11 mouse cellular contexts compared by ENCODE assay signal in genomic region chr7:115371143-115371542, GRCm38 (mm10).
A peak's percentile ranks its signal among the peaks of the same experiment; 100 is the strongest.
DNase-seq lines count a peak whose midpoint lies in the region; ATAC-seq and TF ChIP-seq lines count a peak whose summit lies in the region.
"Had no signal": no experiment of that assay in that cellular context is flagged by ENCODE, and none has a peak within 500 bp of the region (broad histone marks: within the 10 kb centered on the region; RNA-seq: fewer than 3 reads in every experiment).

No protein-coding gene starts in this region.

- peak; percentile 39 for DNase-seq in left cerebral cortex, postnatal 4 days
- no peak for DNase-seq in left cerebral cortex, adult 11 months (ENCODE audit: low spot score)
- peak; percentile 76 for DNase-seq in forebrain, embryonic 14.5 days (ENCODE audit: low spot score)
- DNase-seq in hindbrain, postnatal 0 days (ENCODE audit: low spot score), result peak; percentile 74
- no peak for DNase-seq in adrenal gland, postnatal 10 days
- DNase-seq: adrenal gland, postnatal 36 days; right cerebral cortex, postnatal 14 days; thymus, postnatal 4 days had no signal

- 0 out of 2 replicates have a peak overlapping the region, but pooled peaks have one; percentile 1 for H3K27ac ChIP-seq in forebrain, embryonic 14.5 days (ENCODE audit: low read depth, low read length)
- H3K27ac ChIP-seq in hindbrain, postnatal 0 days, result peak overlapping the region; percentile 59; the same call in 1 of the 2 replicates
- H3K27ac ChIP-seq in neural tube, embryonic 14.5 days (ENCODE audit: low read depth, low read length), result 0 out of 2 replicates have a peak overlapping the region, but pooled peaks have one; percentile 22
- no peak overlapping the region for H3K27ac ChIP-seq in kidney, embryonic 14.5 days (ENCODE audit: low read depth, low read length)

- no peaks in the 10 kb centered on the region for H3K27me3 ChIP-seq in forebrain, embryonic 14.5 days (replicated peaks; ENCODE audit: control insufficient read depth, insufficient read depth, low read length)
- H3K27me3 ChIP-seq in hindbrain, postnatal 0 days (ENCODE audit: insufficient read depth, low read length), result no peaks in the 10 kb centered on the region
- H3K27me3 ChIP-seq in neural tube, embryonic 14.5 days (ENCODE audit: control insufficient read depth, insufficient read depth, low read length), result no peaks in the 10 kb centered on the region
- H3K27me3 ChIP-seq in kidney, embryonic 14.5 days (ENCODE audit: control insufficient read depth, insufficient read depth, low read length), result no peaks in the 10 kb centered on the region; the same call in 1 of the 2 replicates

- no peak overlapping the region for H3K4me2 ChIP-seq in forebrain, embryonic 14.5 days (ENCODE audit: low read length)
- no peak overlapping the region for H3K4me2 ChIP-seq in hindbrain, postnatal 0 days (ENCODE audit: low read depth, low read length)
- no peak overlapping the region for H3K4me2 ChIP-seq in neural tube, embryonic 14.5 days (ENCODE audit: low read depth, low read length)
- no peak overlapping the region for H3K4me2 ChIP-seq in kidney, embryonic 14.5 days (replicated peaks; ENCODE audit: low read depth, low read length)

- TF ChIP-seq CTCF in hindbrain, postnatal 0 days (IDR thresholded peaks at IDR 0.05; ENCODE audit: low read depth), result no peak

- H3K4me1 ChIP-seq in forebrain, embryonic 14.5 days (ENCODE audit: control insufficient read depth, insufficient read depth, low read length), result peaks cover 6% of the 10 kb centered on the region; the same call in 1 of the 2 replicates
- H3K4me1 ChIP-seq in hindbrain, postnatal 0 days (ENCODE audit: insufficient read depth, low read length), result no peaks in the 10 kb centered on the region
- 0 out of 2 replicates have a peak, but pooled peaks cover 2% of the 10 kb centered on the region for H3K4me1 ChIP-seq in neural tube, embryonic 14.5 days (ENCODE audit: control insufficient read depth, insufficient read depth, low read length)
- 0 out of 2 replicates have a peak, but pooled peaks cover 6% of the 10 kb centered on the region for H3K4me1 ChIP-seq in kidney, embryonic 14.5 days (ENCODE audit: control insufficient read depth, insufficient read depth, low read length)

- intact Hi-C loops in left cerebral cortex, postnatal 4 days (cut with DNase I), result no loop called here

- 14% methylated on average over 9 of the region's 9 CpGs for WGBS in forebrain, embryonic 14.5 days
- WGBS in hindbrain, postnatal 0 days, result 32% methylated on average over 9 of the region's 9 CpGs
- 47% methylated on average over 9 of the region's 9 CpGs for WGBS in neural tube, embryonic 14.5 days
- WGBS in kidney, embryonic 14.5 days, result 87% methylated on average over 9 of the region's 9 CpGs

- no peak overlapping the region for H3K4me3 ChIP-seq in forebrain, embryonic 14.5 days (ENCODE audit: low read depth, low read length)
- no peak overlapping the region for H3K4me3 ChIP-seq in hindbrain, postnatal 0 days (ENCODE audit: low read length)
- no peak overlapping the region for H3K4me3 ChIP-seq in neural tube, embryonic 14.5 days (ENCODE audit: low read depth, low read length)
- no peak overlapping the region for H3K4me3 ChIP-seq in kidney, embryonic 14.5 days (ENCODE audit: low read length)

- peak; percentile 85 for ATAC-seq in forebrain, embryonic 14.5 days
- peak; percentile 88 for ATAC-seq in hindbrain, postnatal 0 days
- ATAC-seq in neural tube, embryonic 14.5 days (ENCODE audit: low read depth), result peak; percentile 52; the same call in 1 of the 2 replicates
- no peak for ATAC-seq in kidney, embryonic 14.5 days (ENCODE audit: low FRiP score, low TSS enrichment)
- ATAC-seq: intestine, postnatal 0 days had no signal

- no peaks in the 10 kb centered on the region for H3K36me3 ChIP-seq in forebrain, embryonic 14.5 days (ENCODE audit: control insufficient read depth, insufficient read depth, low read length)
- no peaks in the 10 kb centered on the region for H3K36me3 ChIP-seq in hindbrain, postnatal 0 days (ENCODE audit: insufficient read depth, low read length)
- no peaks in the 10 kb centered on the region for H3K36me3 ChIP-seq in neural tube, embryonic 14.5 days (ENCODE audit: control insufficient read depth, insufficient read depth, low read length)
- H3K36me3 ChIP-seq in kidney, embryonic 14.5 days (ENCODE audit: control insufficient read depth, insufficient read depth, low read length), result no peaks in the 10 kb centered on the region

- peak overlapping the region; percentile 21; the same call in 1 of the 2 replicates for H3K9ac ChIP-seq in forebrain, embryonic 14.5 days (ENCODE audit: low read length)
- no peak overlapping the region for H3K9ac ChIP-seq in hindbrain, postnatal 0 days (replicated peaks; ENCODE audit: low read length)
- H3K9ac ChIP-seq in neural tube, embryonic 14.5 days (replicated peaks; ENCODE audit: low read depth, low read length), result no peak overlapping the region
- H3K9ac ChIP-seq in kidney, embryonic 14.5 days (ENCODE audit: low read depth, low read length), result no peak overlapping the region

- H3K9me3 ChIP-seq in forebrain, embryonic 14.5 days (replicated peaks; ENCODE audit: control insufficient read depth, low read length), result no peaks in the 10 kb centered on the region
- no peaks in the 10 kb centered on the region for H3K9me3 ChIP-seq in hindbrain, postnatal 0 days (ENCODE audit: low read length)
- no peaks in the 10 kb centered on the region for H3K9me3 ChIP-seq in neural tube, embryonic 14.5 days (ENCODE audit: control insufficient read depth, low read length)
- H3K9me3 ChIP-seq in kidney, embryonic 14.5 days (ENCODE audit: control insufficient read depth, low read length), result no peaks in the 10 kb centered on the region

Comparison
In these comparisons a context has a peak if more than half of its experiments do, and no peak if none do; other contexts are left out.
1. DNase-seq: peak in left cerebral cortex, postnatal 4 days (single experiment), forebrain, embryonic 14.5 days (single experiment) and hindbrain, postnatal 0 days (single experiment); none in left cerebral cortex, adult 11 months (single experiment) and adrenal gland, postnatal 10 days (single experiment).